Mouse (Mus musculus) hematopoietic stem cell, adult 5-6 weeks (primary cell): ENCODE data around the gene Prkcz. TPM values are rescaled to one million over a fixed set of nuclear protein-coding genes. Genes with fewer than 3 reads are reported as not detected.
A peak's percentile ranks its signal among the peaks of the same experiment; 100 is the strongest.

ENCODE experiments used
- ATAC-seq, 2 experiments: fragments of 125-278 bp in 1 of 2; replicated peaks in 1 of 2; 2 replicates each; pipeline ENCODE4 v1.8.0; 2016 to 2017; ENCODE audit warnings: inconsistent platforms in 2 of 2, mild to moderate bottlenecking in 2 of 2, moderate number of reproducible peaks in 2 of 2, low read depth in 1 of 2, moderate TSS enrichment in 1 of 2; ENCODE audit not compliant: low FRiP score in 2 of 2, poor library complexity in 2 of 2, severe bottlenecking in 2 of 2, insufficient read depth in 1 of 2, low TSS enrichment in 1 of 2
- total RNA-seq: library from RNA; stranded (forward); fragments of 172-1452, 232-1000 nt; gene quantifications from 2 replicates; pipeline ENCODE4 v1.2.3, GENCODE M21; 2017

Gene Prkcz
- total RNA-seq, result not detected in 2 replicates

DNA sequence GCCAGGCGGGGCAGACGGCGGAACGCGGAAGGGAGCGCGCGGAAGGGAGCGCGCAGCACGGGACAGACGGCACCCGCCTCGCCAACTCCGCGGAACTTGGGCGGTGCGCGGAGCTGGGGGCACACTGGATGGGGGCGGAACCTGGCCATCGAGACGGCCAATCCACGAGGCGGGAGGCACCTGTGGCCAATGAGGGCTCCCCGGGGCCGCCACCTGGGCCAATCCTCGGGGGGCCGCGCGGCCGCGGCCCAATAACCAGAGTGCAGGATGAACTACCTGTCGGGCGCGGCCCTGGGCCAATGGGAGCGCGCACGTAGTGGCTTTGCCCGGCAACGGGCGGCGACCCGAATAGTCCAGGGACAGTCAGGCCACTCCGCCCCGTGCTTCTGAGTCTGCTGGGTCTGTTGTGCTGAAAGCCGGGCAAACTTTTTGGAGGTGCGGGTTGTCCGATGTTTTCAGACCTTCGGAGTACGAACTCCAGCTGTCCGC is at the start of gene Prkcz:
Gene Prkcz, minus strand, starts transcription at position 59 of the 489 bp plus-strand sequence.
- peak in 1 of 2 experiments; percentile 20; a peak in 1 of 4 replicates for ATAC-seq

- peak; percentile 80 to 85 for ATAC-seq
Observed at GRCm38 (mm10) chr4:155409058-155409776, 48.1 kb upstream of the Prkcz start, which contains the start of gene Cfap74. Gene Cfap74, plus strand, starts transcription at chr4:155409190.

DNA sequence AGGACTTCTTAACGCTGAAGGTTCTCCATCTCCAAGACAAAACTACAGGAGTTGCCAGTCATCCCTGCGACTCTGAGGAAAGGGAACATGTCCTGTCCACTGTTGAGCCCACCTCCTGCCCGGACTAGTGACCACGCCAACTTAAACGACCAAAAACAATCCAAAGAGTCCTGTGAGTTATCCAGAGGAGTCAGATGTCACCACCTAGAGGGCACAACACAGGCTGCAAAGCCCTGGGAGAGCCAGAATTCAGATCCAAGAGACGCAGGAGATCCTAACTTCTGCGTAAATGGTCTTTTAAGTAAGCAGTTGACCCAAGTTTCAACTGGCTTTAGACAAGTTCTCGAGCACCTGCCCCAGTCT is 47.5 kb upstream of the Prkcz start:
- 0 out of 4 replicates have a peak, but pooled peaks have one; percentile 29 to 32 for ATAC-seq

- ATAC-seq, result no peak
Observed at GRCm38 (mm10) chr4:155402489-155402888, 41.3 kb upstream of the Prkcz start.

DNA sequence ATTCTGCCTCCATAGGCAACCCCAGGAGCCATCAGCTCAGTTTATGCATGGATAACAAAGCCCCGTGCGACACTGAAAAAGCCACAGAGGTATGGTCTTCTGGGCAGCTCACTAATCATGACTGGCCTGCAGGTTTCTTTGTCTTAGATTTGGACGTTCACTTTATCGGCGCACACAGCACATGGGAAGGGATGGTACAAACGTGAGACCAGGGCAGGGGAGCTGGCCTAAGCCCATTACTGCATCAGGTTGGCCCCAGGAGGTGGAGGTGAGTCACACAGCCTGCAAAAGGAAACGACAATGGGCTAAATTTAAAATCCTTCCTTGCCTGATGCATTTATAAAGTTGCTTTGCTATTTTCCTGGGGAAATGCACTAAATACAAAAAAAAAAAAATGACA is 40.0 kb upstream of the Prkcz start:
- ATAC-seq, result no peak

- no peak for ATAC-seq
Observed at GRCm38 (mm10) chr4:155398222-155398540, 37.0 kb upstream of the Prkcz start.

DNA sequence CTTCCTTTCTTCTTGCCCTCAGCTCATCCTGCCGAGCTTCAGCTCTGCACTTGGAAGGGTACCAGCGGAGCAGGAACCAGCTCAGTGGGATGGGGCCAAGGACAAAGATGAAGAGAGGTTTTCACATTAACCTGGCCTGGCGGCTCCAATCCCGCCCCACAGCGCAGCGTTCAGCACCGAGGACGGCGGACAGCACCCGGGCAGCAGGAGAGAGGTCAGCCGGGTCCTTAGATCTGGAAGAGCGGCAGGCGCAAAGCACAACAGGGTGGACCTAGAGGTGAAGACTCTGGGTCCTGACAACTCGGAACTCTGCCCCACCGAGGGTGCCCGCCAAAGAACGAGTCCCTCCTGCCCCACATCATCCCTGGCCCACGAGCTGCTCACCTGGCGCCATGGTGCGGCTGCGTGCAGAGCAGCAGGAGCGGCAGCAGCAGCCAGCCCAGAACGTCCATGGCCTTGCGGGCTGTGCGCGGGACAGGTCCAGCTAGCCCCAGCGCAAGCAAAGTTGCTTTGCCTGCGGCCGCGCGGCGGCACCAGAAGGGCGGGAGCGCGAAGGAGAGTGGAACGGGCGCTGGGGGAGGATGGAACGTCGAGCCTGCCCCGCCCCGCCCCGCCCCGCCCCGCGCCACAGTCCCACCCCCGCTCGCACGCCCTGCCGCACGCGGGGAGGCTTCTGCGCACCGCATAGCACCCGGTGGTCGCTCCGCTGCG is 36.5 kb upstream of the Prkcz start, which contains the start of gene Gabrd:
Gene Gabrd, minus strand, starts transcription at position 602 of the 711 bp plus-strand sequence.
- peak; percentile 53 to 71; a peak in 3 of 4 replicates for ATAC-seq

GRCm38 (mm10) chr4:155396751-155397150 is 35.6 kb upstream of the Prkcz start:
- no peak for ATAC-seq

- ATAC-seq, result no peak
Observed at GRCm38 (mm10) chr4:155395471-155395870, 34.3 kb upstream of the Prkcz start.

DNA sequence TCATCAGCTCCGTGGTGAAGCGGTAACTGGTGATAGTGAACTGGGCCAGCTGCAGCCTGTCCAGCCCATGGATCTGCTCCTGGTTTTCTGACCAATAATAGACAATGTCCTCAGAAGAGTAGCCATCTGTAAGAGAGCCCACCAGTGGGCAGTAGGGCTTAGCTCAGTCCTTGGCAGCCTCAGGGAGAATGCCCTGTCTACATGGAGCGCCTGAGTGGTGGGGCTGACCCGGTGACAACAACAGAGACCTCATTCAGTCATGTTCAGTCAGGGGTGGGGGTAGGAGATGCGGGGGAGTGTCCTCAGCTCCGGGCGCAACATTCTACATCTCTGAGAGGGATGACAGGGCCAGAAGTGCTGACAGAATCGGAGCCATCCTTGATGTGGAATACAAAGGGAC is 26.0 kb upstream of the Prkcz start:
- no peak for ATAC-seq

GRCm38 (mm10) chr4:155383326-155383725 is 22.2 kb upstream of the Prkcz start:
- ATAC-seq, result no peak

- no peak for ATAC-seq
Observed at GRCm38 (mm10) chr4:155382752-155383151, 21.6 kb upstream of the Prkcz start.

DNA sequence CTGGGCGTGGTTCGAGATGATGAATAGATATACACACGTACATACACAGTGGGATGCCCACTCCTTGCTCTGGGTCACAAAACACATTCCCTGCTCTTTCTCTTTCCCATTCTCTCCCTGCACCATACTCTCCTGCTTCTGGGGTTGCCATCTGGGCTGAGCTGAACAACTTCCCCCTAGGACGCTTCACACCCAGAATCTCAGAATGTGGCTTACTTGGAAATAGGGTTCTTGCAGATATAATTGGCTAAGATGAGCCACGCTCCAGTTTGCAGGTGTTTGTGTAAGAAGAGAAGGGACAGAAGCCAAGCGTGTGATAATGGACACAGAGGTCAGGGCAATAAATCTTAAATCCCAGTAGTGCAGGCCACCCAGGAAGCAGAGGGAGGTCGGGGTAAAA is 20.8 kb upstream of the Prkcz start:
- no peak for ATAC-seq

DNA sequence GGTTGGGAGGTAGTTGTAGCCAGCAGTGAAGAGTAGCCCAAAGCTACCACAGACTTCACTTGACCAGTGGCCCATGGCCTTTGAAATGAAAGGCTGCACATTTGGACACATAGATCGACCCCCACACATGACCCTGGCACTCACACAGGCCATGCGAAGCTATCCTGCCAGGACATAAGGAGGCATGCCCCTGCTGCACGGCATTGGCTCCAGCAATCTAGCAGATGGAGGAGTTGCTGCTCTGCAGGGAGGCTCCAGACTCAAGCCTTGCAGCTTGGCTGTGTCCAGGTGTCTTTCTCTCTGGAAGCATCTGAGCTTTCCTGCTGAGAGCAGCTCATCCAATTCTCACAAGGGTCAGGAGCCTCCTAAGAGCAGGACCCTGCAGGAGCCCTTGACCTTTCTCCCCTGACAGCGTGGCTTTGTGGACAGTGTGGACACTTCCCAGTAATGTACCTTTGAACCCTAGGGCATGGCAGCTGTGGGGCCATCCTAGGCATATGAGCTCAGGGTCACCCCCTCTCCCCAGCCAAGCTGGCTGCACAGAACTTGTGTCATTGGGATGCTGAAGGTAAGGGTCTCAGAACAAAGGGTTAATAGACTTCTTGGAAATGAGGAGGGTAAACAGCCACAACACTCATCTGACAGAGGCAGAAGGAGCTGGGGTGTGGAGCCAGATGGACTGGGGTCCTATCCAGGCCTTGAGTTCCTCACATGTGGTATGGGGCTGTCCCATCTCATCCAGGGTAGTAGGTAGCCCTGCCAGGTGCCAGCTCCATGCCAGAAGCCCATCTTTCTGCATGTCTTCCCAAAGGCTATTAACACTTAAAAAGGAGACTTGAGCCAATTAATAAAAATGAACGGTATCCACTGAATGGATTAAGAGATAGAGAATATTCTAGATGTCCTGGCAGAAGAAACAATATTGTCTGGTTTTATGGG is 10.9 kb upstream of the Prkcz start:
- ATAC-seq, result no peak

GRCm38 (mm10) chr4:155370737-155371715 is 9.9 kb upstream of the Prkcz start:
- ATAC-seq, result no peak

DNA sequence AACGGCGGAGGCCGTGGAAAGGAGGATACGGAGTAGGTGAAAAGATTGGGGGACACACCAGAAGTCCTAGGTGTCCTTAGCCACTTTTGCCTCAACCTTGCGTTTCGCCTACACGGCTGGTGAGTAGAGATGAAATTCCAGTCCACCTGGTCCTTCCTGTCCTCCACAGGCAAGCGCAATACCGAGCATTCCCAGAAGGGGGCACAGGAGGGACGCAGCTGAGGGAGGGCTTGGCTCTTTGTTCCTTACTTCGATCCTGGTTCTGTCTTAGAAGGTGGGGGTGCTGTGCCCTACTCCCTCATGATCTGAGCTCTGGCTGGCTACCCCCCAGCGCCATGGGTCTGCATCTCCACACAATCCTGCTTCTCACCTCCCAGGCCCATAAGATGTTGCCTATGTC is 7.5 kb upstream of the Prkcz start:
- peak in 1 of 2 experiments; percentile 54; a peak in 1 of 4 replicates for ATAC-seq
